Comparison of ENCODE assay signal across 8 mouse cellular contexts in the genomic region with DNA sequence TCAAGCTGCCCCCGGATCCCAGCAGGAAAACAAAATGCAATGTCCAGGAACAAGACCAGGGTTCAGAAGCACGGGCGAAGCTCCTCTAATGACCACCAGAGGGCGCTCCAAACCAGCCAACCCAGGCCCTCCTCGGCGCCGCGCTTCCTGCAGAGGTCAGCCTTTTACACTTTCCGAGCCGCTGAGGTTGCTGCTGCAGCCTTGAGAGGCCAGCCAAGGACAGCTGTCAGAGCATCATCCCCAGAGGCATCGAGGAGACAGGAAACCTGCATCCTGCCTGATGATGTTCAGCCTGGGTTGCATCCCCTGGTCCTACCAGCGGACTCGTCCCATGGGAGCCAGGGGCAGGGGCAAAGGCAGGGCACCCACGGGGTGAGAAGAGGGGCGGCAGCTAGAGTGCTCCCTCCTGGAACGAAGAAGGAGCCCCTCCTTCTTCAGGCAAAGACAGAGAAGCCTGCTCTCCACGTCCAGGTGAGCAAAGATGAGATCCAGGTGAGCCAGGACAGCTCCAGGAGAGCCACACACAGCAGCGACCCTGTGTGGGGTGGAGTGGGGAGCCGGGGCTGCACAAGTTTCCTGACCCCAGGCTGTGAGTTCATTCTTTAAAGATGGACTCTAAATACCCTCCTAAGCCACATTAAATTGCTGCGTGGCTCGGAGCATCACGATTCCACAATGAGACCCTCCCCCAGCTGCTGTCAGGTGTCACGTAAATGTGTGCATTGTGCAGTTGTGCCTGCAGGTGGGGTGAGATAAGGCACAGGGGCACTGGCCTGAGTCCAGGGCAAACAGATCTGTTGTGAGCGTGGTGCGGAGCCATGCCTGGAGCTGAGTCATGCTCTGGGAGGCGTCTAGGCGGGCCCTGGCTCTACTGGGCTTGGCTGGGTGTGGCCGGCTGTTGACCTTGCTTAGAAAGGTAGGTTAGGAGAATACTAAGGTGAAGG. TPM values are rescaled to one million over a fixed set of nuclear protein-coding genes. Genes with fewer than 3 reads are reported as not detected.
A peak's percentile ranks its signal among the peaks of the same experiment; 100 is the strongest.
DNase-seq lines count a peak whose midpoint lies in the region; ATAC-seq and TF ChIP-seq lines count a peak whose summit lies in the region.

Arhgap22 (plus strand) TSS at position 204 of the 944 bp plus-strand sequence.

- ATAC-seq in megakaryocyte, adult 5-6 weeks (ENCODE audit: poor library complexity, severe bottlenecking) = peak; percentile 85

- peak; percentile 94 for TF ChIP-seq CTCF in cortical plate, adult 2 months (IDR thresholded peaks at IDR 0.05; ENCODE audit: extremely low read depth, insufficient read depth, low read length)

- H3K4me1 ChIP-seq in cortical plate, adult 2 months (ENCODE audit: control insufficient read depth, insufficient read depth, low read length) = peaks cover 5% of the 10 kb centered on the region

- TF ChIP-seq POLR2A in cortical plate, adult 2 months (IDR thresholded peaks at IDR 0.05; ENCODE audit: extremely low read depth, insufficient read depth, low read length) = no peak

- peak within 1 kb of the TSS; percentile 50 for H3K4me3 ChIP-seq in cortical plate, adult 2 months (ENCODE audit: insufficient read depth, low read length)

- 0 out of 2 replicates have a peak within 1 kb of the TSS, but pooled peaks have one; percentile 14 for H3K27ac ChIP-seq in cortical plate, adult 2 months (ENCODE audit: insufficient read depth, low read length)

- DNase-seq in ZHBTc4 (ENCODE audit: low read depth, low spot score) = peak; percentile 89
- peak; percentile 91 for DNase-seq in gastrocnemius, postnatal 10 days
- peak; percentile 78 for DNase-seq in induced T-regulatory cell, adult 2 months (ENCODE audit: low read depth)
- DNase-seq in left cerebral cortex, adult 8-10 months (ENCODE audit: low spot score in 2 of 2) = peak; percentile 52 to 68
- peak; percentile 89 for DNase-seq in right cerebral cortex, adult 18-20 months
- peak; percentile 70 for DNase-seq in urinary bladder, adult 2 months (ENCODE audit: low spot score)

RNA-seq across cellular contexts. Expression of gene Arhgap22, which starts in this region (rescaled TPM):
- polyA plus RNA-seq in cortical plate, adult 2 months (2012; rRNA removed) = 9.1 and 10.4 TPM in 2 replicates
- 1 to 10 TPM; 1.5 to 4.0 TPM for total RNA-seq in gastrocnemius, postnatal 10 days (2021)
- 10 to 100 TPM in 3 of 4 experiments, 1 to 10 TPM in 1; 9.7 to 16.7 (median 12.5) TPM for total RNA-seq in left cerebral cortex, adult 8-10 months (2022)
- total RNA-seq in megakaryocyte, adult 5-6 weeks (2015) = 0.89 TPM in 1 of 2 replicates, not detected in the other
- total RNA-seq in megakaryocyte, adult 5-6 weeks (2017) = 0.24 and 0.70 TPM in 2 replicates
- polyA plus RNA-seq in urinary bladder, adult 2 months (2012; rRNA removed) = 16.9 and 20.5 TPM in 2 replicates

Comparison
In these comparisons a context has a peak if more than half of its experiments do, and no peak if none do; other contexts are left out.
1. Peak in every context shown above with its lines: DNase-seq, ATAC-seq, H3K4me3 ChIP-seq and H3K27ac ChIP-seq.
2. Peak in ATAC-seq in megakaryocyte, adult 5-6 weeks; RNA of the gene not detected or under 1 TPM.